Comparison of ENCODE assay signal across 13 mouse cellular contexts in genomic region chr11:5033136-5033535, GRCm38 (mm10). TPM values are rescaled to one million over a fixed set of nuclear protein-coding genes. Genes with fewer than 3 reads are reported as not detected.
A peak's percentile ranks its signal among the peaks of the same experiment; 100 is the strongest.
DNase-seq lines count a peak whose midpoint lies in the region; ATAC-seq and TF ChIP-seq lines count a peak whose summit lies in the region.
"Had no signal": no experiment of that assay in that cellular context is flagged by ENCODE, and none has a peak within 500 bp of the region (broad histone marks: within the 10 kb centered on the region; RNA-seq: fewer than 3 reads in every experiment).

No protein-coding gene starts in this region.

- no peak overlapping the region for H3K4me2 ChIP-seq in kidney, embryonic 15.5 days
- H3K4me2 ChIP-seq: embryonic facial prominence, embryonic 15.5 days; hindbrain, embryonic 12.5 days; liver, embryonic 15.5 days had no signal

- no peak overlapping the region for H3K9ac ChIP-seq in kidney, embryonic 15.5 days
- H3K9ac ChIP-seq: embryonic facial prominence, embryonic 15.5 days; hindbrain, embryonic 12.5 days; liver, embryonic 15.5 days had no signal

- WGBS in kidney, embryonic 15.5 days: 78% methylated on average over 3 of the region's 3 CpGs
- WGBS in thymus, adult 2 months: 71% methylated on average over 3 of the region's 3 CpGs

- no peaks in the 10 kb centered on the region for H3K4me1 ChIP-seq in kidney, embryonic 15.5 days
- H3K4me1 ChIP-seq in thymus, adult 2 months (replicated peaks; ENCODE audit: control insufficient read depth, insufficient read depth, low read length): no peaks in the 10 kb centered on the region
- H3K4me1 ChIP-seq: embryonic facial prominence, embryonic 15.5 days; hindbrain, embryonic 12.5 days; liver, embryonic 15.5 days had no signal

- no peaks in the 10 kb centered on the region for H3K9me3 ChIP-seq in kidney, embryonic 15.5 days (replicated peaks)
- H3K9me3 ChIP-seq: embryonic facial prominence, embryonic 15.5 days; hindbrain, embryonic 12.5 days; liver, embryonic 15.5 days had no signal

- peak; percentile 56 for DNase-seq in kidney, adult 18-20 months
- peak; percentile 81 for DNase-seq in adrenal gland, postnatal 25 days
- peak; percentile 26 for DNase-seq in gastrocnemius, postnatal 25 days
- peak; percentile 58 to 79 for DNase-seq in kidney, postnatal 36 days
- no peak for DNase-seq in thymus, adult 2 months
- DNase-seq in spleen, adult 12 weeks (ENCODE audit: low spot score): no peak
- DNase-seq: layer of hippocampus, postnatal 36 days; thymus, postnatal 14 days had no signal

- H3K36me3 ChIP-seq in kidney, embryonic 15.5 days: peaks cover 98% of the 10 kb centered on the region
- peaks cover 57% of the 10 kb centered on the region for H3K36me3 ChIP-seq in thymus, adult 2 months (ENCODE audit: control insufficient read depth, insufficient read depth, low read length)

- H3K27ac ChIP-seq in kidney, embryonic 15.5 days: no peak overlapping the region
- H3K27ac ChIP-seq in thymus, adult 2 months (ENCODE audit: control insufficient read depth, insufficient read depth, low read length): no peak overlapping the region
- H3K27ac ChIP-seq: embryonic facial prominence, embryonic 15.5 days; hindbrain, embryonic 12.5 days; liver, embryonic 15.5 days had no signal

- no peak for ATAC-seq in kidney, embryonic 15.5 days (replicated peaks; ENCODE audit: low FRiP score)
- ATAC-seq in megakaryocyte, adult 5-6 weeks (ENCODE audit: poor library complexity, severe bottlenecking): no peak

- no peaks in the 10 kb centered on the region for H3K27me3 ChIP-seq in kidney, embryonic 15.5 days
- H3K27me3 ChIP-seq in thymus, adult 2 months (ENCODE audit: control insufficient read depth, insufficient read depth, low read length): no peaks in the 10 kb centered on the region
- H3K27me3 ChIP-seq: embryonic facial prominence, embryonic 15.5 days; hindbrain, embryonic 12.5 days; liver, embryonic 15.5 days had no signal

- TF ChIP-seq CTCF in thymus, adult 2 months (IDR thresholded peaks at IDR 0.05; ENCODE audit: borderline replicate concordance, control insufficient read depth, extremely low read depth, insufficient read depth, low read length, poor library complexity): no peak

- TF ChIP-seq POLR2A in thymus, adult 2 months (IDR thresholded peaks at IDR 0.05; ENCODE audit: control insufficient read depth, extremely low read depth, insufficient read depth, low read length, poor library complexity): no peak

- H3K4me3 ChIP-seq in kidney, embryonic 15.5 days (replicated peaks): no peak overlapping the region
- no peak overlapping the region for H3K4me3 ChIP-seq in thymus, adult 2 months (ENCODE audit: control insufficient read depth, insufficient read depth, low read length)
- H3K4me3 ChIP-seq: embryonic facial prominence, embryonic 15.5 days; hindbrain, embryonic 12.5 days; liver, embryonic 15.5 days had no signal

RNA-seq across cellular contexts. Expression of gene Rasl10a, which starts 24.8 kb away (rescaled TPM):
- 2.8 and 4.2 TPM in 2 replicates for polyA plus RNA-seq in kidney, embryonic 15.5 days (2015; fragmentation: Nextera tagmentation; extraction: Ambion mirVana)
- 0.39 TPM in 1 of 2 replicates, not detected in the other for total RNA-seq in adrenal gland, postnatal 25 days (2021)
- total RNA-seq in gastrocnemius, postnatal 25 days (2021): not detected
- not detected in 2 replicates for total RNA-seq in megakaryocyte, adult 5-6 weeks (2015)
- not detected in 2 replicates for total RNA-seq in megakaryocyte, adult 5-6 weeks (2017)
- polyA plus RNA-seq in thymus, adult 2 months (2012; rRNA removed): 5.1 and 6.5 TPM in 2 replicates

RNA-seq across cellular contexts. Expression of gene Gas2l1, which starts 32.0 kb away (rescaled TPM):
- 33.1 and 34.6 TPM in 2 replicates for polyA plus RNA-seq in kidney, embryonic 15.5 days (2015; fragmentation: Nextera tagmentation; extraction: Ambion mirVana)
- total RNA-seq in adrenal gland, postnatal 25 days (2021): 42.4 and 46.1 TPM in 2 replicates
- 1 to 10 TPM; 6.0 to 9.4 TPM for total RNA-seq in gastrocnemius, postnatal 25 days (2021)
- total RNA-seq in megakaryocyte, adult 5-6 weeks (2015): 1.5 and 2.4 TPM in 2 replicates
- total RNA-seq in megakaryocyte, adult 5-6 weeks (2017): 0.89 and 1.1 TPM in 2 replicates
- 24.9 and 27.3 TPM in 2 replicates for polyA plus RNA-seq in thymus, adult 2 months (2012; rRNA removed)

RNA-seq across cellular contexts. Expression of gene Ap1b1, which starts 46.5 kb away (rescaled TPM):
- 59.8 and 65.3 TPM in 2 replicates for polyA plus RNA-seq in kidney, embryonic 15.5 days (2015; fragmentation: Nextera tagmentation; extraction: Ambion mirVana)
- 59.8 and 68.0 TPM in 2 replicates for total RNA-seq in adrenal gland, postnatal 25 days (2021)
- 10 to 100 TPM; 31.0 to 36.4 TPM for total RNA-seq in gastrocnemius, postnatal 25 days (2021)
- 38.8 and 39.4 TPM in 2 replicates for total RNA-seq in megakaryocyte, adult 5-6 weeks (2015)
- 37.0 and 38.3 TPM in 2 replicates for total RNA-seq in megakaryocyte, adult 5-6 weeks (2017)
- polyA plus RNA-seq in thymus, adult 2 months (2012; rRNA removed): 129 and 140 TPM in 2 replicates

Comparison
In these comparisons a context has a peak if more than half of its experiments do, and no peak if none do; other contexts are left out.
1. DNase-seq: peak in kidney, adult 18-20 months (single experiment), adrenal gland, postnatal 25 days (single experiment), gastrocnemius, postnatal 25 days (single experiment) and kidney, postnatal 36 days (2 of 2); none in thymus, adult 2 months (single experiment) and spleen, adult 12 weeks (single experiment).